Mouse (Mus musculus): Measurements from ENCODE around the gene Daam1.

Daam1 gene

GRCm38 (mm10) chr12:71932433-71933386 is 101.8 kb downstream of the Daam1 start:
- no peak for DNase-seq (ENCODE audit: low spot score)

- no peak for DNase-seq (ENCODE audit: low spot score)
Measured at GRCm38 (mm10) chr12:71933989-71934645, 103.2 kb downstream of the Daam1 start.

- DNase-seq (ENCODE audit: low spot score) = no peak
Measured at GRCm38 (mm10) chr12:71936636-71937035, 105.8 kb downstream of the Daam1 start.

- no peak for DNase-seq (ENCODE audit: low spot score)
Measured at GRCm38 (mm10) chr12:71938513-71938912, 107.6 kb downstream of the Daam1 start.

- no peak for DNase-seq (ENCODE audit: low spot score)
Measured at GRCm38 (mm10) chr12:71941290-71941689, 110.4 kb downstream of the Daam1 start.

GRCm38 (mm10) chr12:71943112-71943511 is 112.2 kb downstream of the Daam1 start:
- DNase-seq (ENCODE audit: low spot score) = no peak

GRCm38 (mm10) chr12:71943646-71944045 is 112.8 kb downstream of the Daam1 start:
- no peak for DNase-seq (ENCODE audit: low spot score)

- DNase-seq (ENCODE audit: low spot score) = no peak
Measured at GRCm38 (mm10) chr12:71945844-71946243, 115.0 kb downstream of the Daam1 start.

- no peak for DNase-seq (ENCODE audit: low spot score)
Measured at GRCm38 (mm10) chr12:71946448-71946847, 115.6 kb downstream of the Daam1 start.

- no peak for DNase-seq (ENCODE audit: low spot score)
Measured at GRCm38 (mm10) chr12:71948972-71949371, 118.1 kb downstream of the Daam1 start.

GRCm38 (mm10) chr12:71949606-71950005 is 118.7 kb downstream of the Daam1 start:
- no peak for DNase-seq (ENCODE audit: low spot score)

GRCm38 (mm10) chr12:71950095-71950877 is 119.4 kb downstream of the Daam1 start:
- no peak for DNase-seq (ENCODE audit: low spot score)

- DNase-seq (ENCODE audit: low spot score) = no peak
Measured at GRCm38 (mm10) chr12:71954180-71954935, 123.5 kb downstream of the Daam1 start.

- no peak for DNase-seq (ENCODE audit: low spot score)
Measured at GRCm38 (mm10) chr12:71956980-71957379, 126.1 kb downstream of the Daam1 start.

- no peak for DNase-seq (ENCODE audit: low spot score)
Measured at GRCm38 (mm10) chr12:71957496-71957895, 126.6 kb downstream of the Daam1 start.

- DNase-seq (ENCODE audit: low spot score) = no peak
Measured at GRCm38 (mm10) chr12:71959351-71959991, 128.6 kb downstream of the Daam1 start.

GRCm38 (mm10) chr12:71961671-71962070 is 130.8 kb downstream of the Daam1 start:
- no peak for DNase-seq (ENCODE audit: low spot score)

GRCm38 (mm10) chr12:71962616-71963015 is 131.7 kb downstream of the Daam1 start:
- no peak for DNase-seq (ENCODE audit: low spot score)

GRCm38 (mm10) chr12:71968592-71968991 is 137.7 kb downstream of the Daam1 start:
- no peak for DNase-seq (ENCODE audit: low spot score)

- no peak for DNase-seq (ENCODE audit: low spot score)
Measured at GRCm38 (mm10) chr12:71969022-71969421, 138.1 kb downstream of the Daam1 start.

GRCm38 (mm10) chr12:71969439-71969838 is 138.6 kb downstream of the Daam1 start:
- DNase-seq (ENCODE audit: low spot score) = no peak
